Mouse (Mus musculus) neural tube, embryonic 10.5 days (tissue): ENCODE data around the gene Kbtbd7.
"Not testable (repeated sequence)": the region's sequence is repeated elsewhere in the genome, so short reads cannot be mapped to it uniquely, and the experiment has no call there.

Experiments used
- DNase-seq: peaks from one replicate; pipeline ENCODE4 v3.0.0-alpha.2; 2017; ENCODE audit warnings: low spot score; ENCODE audit errors: extremely low spot score

The Kbtbd7 gene

GRCm38 (mm10) chr14:79425979-79426729, at the start of gene Kbtbd7:
Gene Kbtbd7, plus strand, starts transcription at chr14:79426511.
- peak; percentile 90 for DNase-seq

GRCm38 (mm10) chr14:79377041-79377440, 49.3 kb upstream of the Kbtbd7 start:
- no peak for DNase-seq

GRCm38 (mm10) chr14:79383120-79383519, 43.2 kb upstream of the Kbtbd7 start:
- DNase-seq, result no peak

- no peak for DNase-seq
Observed at GRCm38 (mm10) chr14:79388304-79388703, 38.0 kb upstream of the Kbtbd7 start.

- no peak for DNase-seq
Observed at GRCm38 (mm10) chr14:79389438-79390264, 36.7 kb upstream of the Kbtbd7 start.

- peak; percentile 98 for DNase-seq
Observed at GRCm38 (mm10) chr14:79390265-79390926, 35.9 kb upstream of the Kbtbd7 start, which contains the start of gene Naa16. Gene Naa16, minus strand, starts transcription at chr14:79390778.

- DNase-seq, result no peak
Observed at GRCm38 (mm10) chr14:79393289-79393688, 33.0 kb upstream of the Kbtbd7 start.

GRCm38 (mm10) chr14:79394564-79394963, 31.7 kb upstream of the Kbtbd7 start:
- DNase-seq, result peak; percentile 27

- peak; percentile 73 for DNase-seq
Observed at GRCm38 (mm10) chr14:79397321-79398122, 28.8 kb upstream of the Kbtbd7 start, which contains the start of gene Mtrf1. Gene Mtrf1, plus strand, starts transcription at chr14:79397772.

GRCm38 (mm10) chr14:79407641-79408040, 18.7 kb upstream of the Kbtbd7 start:
- DNase-seq, result no peak

- no peak for DNase-seq
Observed at GRCm38 (mm10) chr14:79409278-79409830, 17.0 kb upstream of the Kbtbd7 start.

- no peak for DNase-seq
Observed at GRCm38 (mm10) chr14:79410662-79411061, 15.6 kb upstream of the Kbtbd7 start.

GRCm38 (mm10) chr14:79413121-79413520, 13.2 kb upstream of the Kbtbd7 start:
- no peak for DNase-seq

GRCm38 (mm10) chr14:79420083-79420685, 6.1 kb upstream of the Kbtbd7 start:
- DNase-seq, result peak; percentile 39

GRCm38 (mm10) chr14:79426730-79427365, 537 bp downstream of the Kbtbd7 start:
- DNase-seq, result not testable (repeated sequence)

GRCm38 (mm10) chr14:79434068-79434467, 7.8 kb downstream of the Kbtbd7 start:
- DNase-seq, result no peak

GRCm38 (mm10) chr14:79440655-79441054, 14.3 kb downstream of the Kbtbd7 start:
- DNase-seq, result no peak

- no peak for DNase-seq
Observed at GRCm38 (mm10) chr14:79441441-79441840, 15.1 kb downstream of the Kbtbd7 start.

- DNase-seq, result no peak
Observed at GRCm38 (mm10) chr14:79444601-79445000, 18.3 kb downstream of the Kbtbd7 start.
